Mouse (Mus musculus) liver, adult 2 months (tissue): ENCODE measurements around the gene Dzip1l. TPM values are rescaled to one million over a fixed set of nuclear protein-coding genes. Genes with fewer than 3 reads are reported as not detected.
A peak's percentile ranks its signal among the peaks of the same experiment; 100 is the strongest.

Source experiments
- DNase-seq: peaks from one replicate; pipeline ENCODE4 v3.0.0-alpha.2; 2011; ENCODE audit warnings: low read depth, low spot score; ENCODE audit errors: extremely low read depth
- H3K27ac ChIP-seq: fragments of 200-500 bp; replicated peaks from 2 replicates; pipeline ENCODE4 v1.5.1; 2012; ENCODE audit warnings: low read depth, mild to moderate bottlenecking, control low read depth, inconsistent platforms, low read length; ENCODE audit not compliant: insufficient read depth
- H3K27me3 ChIP-seq: fragments of 200-500 bp; 2 replicates; pipeline ENCODE4 v1.6.1; 2012; ENCODE audit warnings: mild to moderate bottlenecking, moderate library complexity, low read length, inconsistent platforms; ENCODE audit not compliant: control insufficient read depth, insufficient read depth
- H3K36me3 ChIP-seq: fragments of 200-500 bp; 2 replicates; pipeline ENCODE4 v1.6.1; 2012; ENCODE audit warnings: low read length, inconsistent platforms; ENCODE audit not compliant: control insufficient read depth, insufficient read depth
- H3K4me1 ChIP-seq: fragments of 200-500 bp; 2 replicates; pipeline ENCODE4 v1.6.1; 2011; ENCODE audit warnings: low read length; ENCODE audit not compliant: control insufficient read depth, insufficient read depth
- H3K4me3 ChIP-seq: fragments of 200-500 bp; 2 replicates; pipeline ENCODE4 v1.5.1; 2011; ENCODE audit warnings: low read depth, mild to moderate bottlenecking, control low read depth, low read length, moderate library complexity; ENCODE audit not compliant: insufficient read depth
- H3K79me2 ChIP-seq: fragments of 200-500 bp; 2 replicates; pipeline ENCODE4 v1.6.1; 2012; ENCODE audit warnings: inconsistent platforms, mild to moderate bottlenecking, low read length, moderate library complexity; ENCODE audit not compliant: control insufficient read depth, insufficient read depth
- H3K9ac ChIP-seq: fragments of 200-500 bp; 2 replicates; pipeline ENCODE4 v1.6.1; 2012; ENCODE audit warnings: low read depth, mild to moderate bottlenecking, control low read depth, inconsistent platforms, low read length
- CTCF ChIP-seq: fragments of 200-500 bp; IDR thresholded peaks from 2 replicates; pipeline ENCODE4 v1.5.1; 2011; ENCODE audit warnings: low read depth, low read length, control low read depth
- POLR2A ChIP-seq: fragments of 200-500 bp; IDR thresholded peaks from 2 replicates; pipeline ENCODE4 v1.6.1; 2011; ENCODE audit warnings: low read length, control low read depth; ENCODE audit not compliant: insufficient read depth; ENCODE audit errors: extremely low read depth
- WGBS: fragments of 180-500 bp; shearing (Covaris S2); methylation state at CpG from one replicate; pipeline ENCODE4 v1.1.7; 2018; 5-methylcytosine and 5-hydroxymethylcytosine counted together
- polyA plus RNA-seq: library from polyadenylated mRNA; depleted of rRNA; stranded (reverse); fragments of >200 nt; gene quantifications from 2 replicates; pipeline ENCODE4 v1.2.3, GENCODE M21; 2012
- total RNA-seq: library from RNA; depleted of rRNA; stranded (reverse); fragments of >200 nt; gene quantifications from 2 replicates; pipeline ENCODE4 v1.2.3, GENCODE M21; 2014

Dzip1l gene
- total and polyA plus RNA-seq, 2 experiments: 0.20 to 0.46 TPM

DNA sequence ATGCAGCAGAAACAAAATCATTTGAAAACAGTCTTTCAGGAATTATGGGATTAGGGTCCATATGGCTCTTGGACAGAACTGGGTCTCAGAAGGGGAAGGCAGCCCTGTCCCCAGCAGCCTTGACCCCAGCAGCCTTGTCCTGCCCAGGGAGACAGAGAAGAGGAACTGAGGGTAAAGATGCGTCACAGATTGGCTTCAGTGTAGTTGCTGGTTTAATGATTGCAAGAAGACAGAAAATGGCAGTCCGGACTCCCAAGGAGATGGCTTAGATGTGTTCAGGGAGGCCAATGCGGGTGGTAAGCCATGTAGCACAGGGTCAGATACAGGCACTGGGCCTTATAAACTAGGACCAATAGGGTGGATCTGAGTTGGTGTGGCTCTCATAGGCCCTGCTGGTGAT, 46.4 kb downstream of the Dzip1l start:
- H3K27ac ChIP-seq: no peak overlapping the region
- no peak for TF ChIP-seq CTCF
- TF ChIP-seq POLR2A: no peak
- no peak overlapping the region for H3K9ac ChIP-seq
- no peaks in the 10 kb centered on the region for H3K36me3 ChIP-seq
- DNase-seq: no peak
- H3K79me2 ChIP-seq: no peaks in the 10 kb centered on the region
- no peaks in the 10 kb centered on the region for H3K4me1 ChIP-seq
- H3K27me3 ChIP-seq: no peaks in the 10 kb centered on the region
- 84% methylated on average over 3 of the region's 3 CpGs for WGBS
- H3K4me3 ChIP-seq: no peak overlapping the region

- Histone ChIP-seq H3K27ac (no peak overlapping the region), H3K79me2 (no peaks in the 10 kb centered on the region)
- WGBS: 90% methylated on average over 21 of the region's 21 CpGs
Measured at GRCm38 (mm10) chr9:99681980-99682570, 52.8 kb downstream of the Dzip1l start.

GRCm38 (mm10) chr9:99685061-99685521, 55.8 kb downstream of the Dzip1l start:
- no peak overlapping the region for H3K27ac ChIP-seq
- DNase-seq: no peak
- no peaks in the 10 kb centered on the region for H3K36me3 ChIP-seq
- no peak overlapping the region for H3K9ac ChIP-seq
- no peaks in the 10 kb centered on the region for H3K79me2 ChIP-seq
- H3K4me3 ChIP-seq: no peak overlapping the region
- no peaks in the 10 kb centered on the region for H3K27me3 ChIP-seq
- TF ChIP-seq POLR2A (no peak), CTCF (no peak)
- peaks cover 2% of the 10 kb centered on the region; the same call in 1 of the 2 replicates for H3K4me1 ChIP-seq
- 52% methylated on average over 5 of the region's 5 CpGs for WGBS

More at GRCm38 (mm10) chr9:99681980-99682570, 52.8 kb downstream of the Dzip1l start:
- H3K4me3 ChIP-seq: no peak overlapping the region
- no peaks in the 10 kb centered on the region for H3K36me3 ChIP-seq
- H3K9ac ChIP-seq: no peak overlapping the region
- H3K4me1 ChIP-seq: no peaks in the 10 kb centered on the region
- H3K27me3 ChIP-seq: no peaks in the 10 kb centered on the region
- TF ChIP-seq CTCF (no peak), POLR2A (no peak)
- DNase-seq: no peak

DNA sequence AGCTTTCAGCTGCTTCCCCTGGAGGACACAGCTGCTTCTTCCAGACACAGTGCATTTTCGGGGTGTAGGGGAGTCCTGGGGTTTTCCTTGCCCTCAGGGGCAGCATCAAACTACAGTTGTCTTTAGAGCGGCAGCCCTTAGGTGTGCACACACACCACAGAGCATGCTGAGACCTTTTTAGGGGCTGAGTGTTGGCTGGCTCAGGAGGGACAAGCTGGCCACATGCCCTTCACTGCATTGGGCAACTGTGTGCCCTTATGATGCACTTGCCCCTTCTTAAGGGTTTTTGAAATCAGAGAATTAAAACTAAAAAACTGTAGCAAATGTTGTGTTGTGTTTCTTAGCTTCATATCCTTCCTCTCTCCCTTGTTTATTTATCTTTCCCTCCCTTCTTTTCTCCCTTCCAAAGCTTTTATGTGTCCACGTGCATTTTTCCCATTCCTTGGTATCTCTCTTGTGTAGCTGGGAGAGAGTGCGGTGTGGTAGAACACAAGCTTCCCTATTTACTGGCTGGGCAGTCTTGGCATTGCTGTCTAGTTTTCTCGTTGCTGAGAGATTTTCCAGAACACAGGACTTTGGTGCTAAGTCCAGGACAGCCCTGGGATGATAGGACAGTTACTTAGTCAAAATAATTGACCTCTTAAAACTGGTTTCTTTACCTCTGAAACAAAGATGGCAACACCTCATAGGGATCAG, 56.4 kb downstream of the Dzip1l start:
- Histone ChIP-seq H3K27me3 (no peaks in the 10 kb centered on the region), H3K9ac (no peak overlapping the region), H3K4me1 (peaks cover 2% of the 10 kb centered on the region; the same call in 1 of the 2 replicates), H3K27ac (no peak overlapping the region), H3K36me3 (no peaks in the 10 kb centered on the region), H3K79me2 (no peaks in the 10 kb centered on the region), H3K4me3 (no peak overlapping the region)
- DNase-seq: peak; percentile 35
- 68% methylated on average over 5 of the region's 5 CpGs for WGBS
- no peak for TF ChIP-seq CTCF
- TF ChIP-seq POLR2A: no peak

- Histone ChIP-seq H3K4me1 (peaks cover 2% of the 10 kb centered on the region; the same call in 1 of the 2 replicates), H3K9ac (no peak overlapping the region), H3K4me3 (no peak overlapping the region), H3K27me3 (no peaks in the 10 kb centered on the region), H3K27ac (no peak overlapping the region), H3K36me3 (no peaks in the 10 kb centered on the region), H3K79me2 (no peaks in the 10 kb centered on the region)
- DNase-seq: peak; percentile 88
- no peak for TF ChIP-seq POLR2A
- TF ChIP-seq CTCF: no peak
- WGBS: 87% methylated on average over 5 of the region's 5 CpGs
Measured at GRCm38 (mm10) chr9:99689796-99690195, 60.5 kb downstream of the Dzip1l start.

DNA sequence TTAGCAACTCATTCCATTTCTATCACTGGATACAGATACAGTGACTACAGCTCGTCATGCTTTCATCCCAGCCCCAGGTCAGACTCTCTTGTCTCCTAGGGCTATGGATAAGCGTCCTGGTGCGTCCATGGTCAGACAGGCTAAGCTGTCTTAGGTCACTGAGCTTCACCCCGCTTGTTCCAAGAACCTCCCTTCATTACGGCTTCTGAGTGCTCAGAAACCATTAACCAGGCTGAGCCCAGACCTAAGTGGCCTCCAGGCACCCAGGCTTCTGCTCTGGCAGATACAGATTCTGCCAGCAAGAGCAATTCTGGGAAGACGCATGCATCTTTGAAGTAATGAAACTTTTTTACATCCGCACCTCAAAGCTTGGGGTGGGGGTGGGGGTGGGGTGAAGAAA, 61.1 kb downstream of the Dzip1l start:
- Histone ChIP-seq H3K4me3 (no peak overlapping the region), H3K27ac (no peak overlapping the region), H3K27me3 (no peaks in the 10 kb centered on the region), H3K79me2 (no peaks in the 10 kb centered on the region), H3K9ac (no peak overlapping the region), H3K36me3 (no peaks in the 10 kb centered on the region), H3K4me1 (peaks cover 2% of the 10 kb centered on the region; the same call in 1 of the 2 replicates)
- 84% methylated on average over 7 of the region's 7 CpGs for WGBS
- no peak for DNase-seq
- no peak for TF ChIP-seq POLR2A
